Mouse (Mus musculus): Measurements from ENCODE around the gene Gm382. TPM values are rescaled to one million over a fixed set of nuclear protein-coding genes. Genes with fewer than 3 reads are reported as not detected.

Gm382 gene
- total RNA-seq (2012; rRNA removed), result not detected in 2 replicates

GRCm38 (mm10) chrX:127039672-127040071, at the start of gene Gm382:
Gm382 (plus strand) TSS chrX:127039972.
- TF ChIP-seq CHD2 (IDR thresholded peaks at IDR 0.05; ENCODE audit: low read depth, low read length), result no peak
- TF ChIP-seq ZC3H11A (IDR thresholded peaks at IDR 0.05; ENCODE audit: borderline replicate concordance, low read depth, low read length), result no peak
- TF ChIP-seq ZNF384 (IDR thresholded peaks at IDR 0.05; ENCODE audit: low read depth, low read length), result no peak
- TF ChIP-seq MAFK (IDR thresholded peaks at IDR 0.05; ENCODE audit: insufficient read depth, low read depth, low read length), result no peak
- no peak for TF ChIP-seq HCFC1 (IDR thresholded peaks at IDR 0.05; ENCODE audit: borderline replicate concordance, insufficient read depth, low read length)
- Histone ChIP-seq H3K36me3 (ENCODE audit: control insufficient read depth, insufficient read depth, low read length, poor library complexity, severe bottlenecking) (no peaks in the 10 kb centered on the region), H3K4me3 (ENCODE audit: insufficient read depth in 1 of 2, low read depth in 1 of 2, low read length in 2 of 2, poor library complexity in 1 of 2, severe bottlenecking in 1 of 2) (no peak within 1 kb of the TSS), H3K9ac (ENCODE audit: insufficient read depth, low read depth, low read length, poor library complexity, severe bottlenecking) (no peak within 1 kb of the TSS), H3K4me1 (ENCODE audit: control insufficient read depth in 2 of 2, insufficient read depth in 2 of 2, low read length in 2 of 2, poor library complexity in 1 of 2) (no peaks in the 10 kb centered on the region), H3K27ac (ENCODE audit: insufficient read depth, low read depth, low read length, poor library complexity, severe bottlenecking) (no peak within 1 kb of the TSS), H3K9me3 (ENCODE audit: control insufficient read depth, insufficient read depth, low read depth, low read length) (no peaks in the 10 kb centered on the region)
- no peak for DNase-seq (ENCODE audit: low read depth, low spot score)
- in situ Hi-C loops (cut with MboI; ENCODE audit: low sequenced_read_pairs in 2 of 2, unreplicated experiment in 2 of 2), result no loop called here

- no peak for DNase-seq (ENCODE audit: low read depth, low spot score)
- no peaks in the 10 kb centered on the region for H3K9me3 ChIP-seq (ENCODE audit: control insufficient read depth, insufficient read depth, low read depth, low read length)
- no peak overlapping the region for H3K9ac ChIP-seq (ENCODE audit: insufficient read depth, low read depth, low read length, poor library complexity, severe bottlenecking)
- no peaks in the 10 kb centered on the region for H3K36me3 ChIP-seq (ENCODE audit: control insufficient read depth, insufficient read depth, low read length, poor library complexity, severe bottlenecking)
- no peak overlapping the region for H3K4me3 ChIP-seq (ENCODE audit: insufficient read depth in 1 of 2, low read depth in 1 of 2, low read length in 2 of 2, poor library complexity in 1 of 2, severe bottlenecking in 1 of 2)
- TF ChIP-seq ZC3H11A (IDR thresholded peaks at IDR 0.05; ENCODE audit: borderline replicate concordance, low read depth, low read length), result no peak
- no peak for TF ChIP-seq ZNF384 (IDR thresholded peaks at IDR 0.05; ENCODE audit: low read depth, low read length)
- no peak for TF ChIP-seq HCFC1 (IDR thresholded peaks at IDR 0.05; ENCODE audit: borderline replicate concordance, insufficient read depth, low read length)
- TF ChIP-seq CHD2 (IDR thresholded peaks at IDR 0.05; ENCODE audit: low read depth, low read length), result no peak
- no peak for TF ChIP-seq MAFK (IDR thresholded peaks at IDR 0.05; ENCODE audit: insufficient read depth, low read depth, low read length)
- no peak overlapping the region for H3K27ac ChIP-seq (ENCODE audit: insufficient read depth, low read depth, low read length, poor library complexity, severe bottlenecking)
- H3K4me1 ChIP-seq (ENCODE audit: control insufficient read depth in 2 of 2, insufficient read depth in 2 of 2, low read length in 2 of 2, poor library complexity in 1 of 2), result no peaks in the 10 kb centered on the region
- in situ Hi-C loops (cut with MboI; ENCODE audit: low sequenced_read_pairs in 2 of 2, unreplicated experiment in 2 of 2), result no loop called here
Observed at GRCm38 (mm10) chrX:127070179-127070578, 30.4 kb downstream of the Gm382 start.

- Histone ChIP-seq H3K9me3 (ENCODE audit: control insufficient read depth, insufficient read depth, low read depth, low read length) (peaks cover 2% of the 10 kb centered on the region; the same call in 1 of the 2 replicates), H3K36me3 (ENCODE audit: control insufficient read depth, insufficient read depth, low read length, poor library complexity, severe bottlenecking) (no peaks in the 10 kb centered on the region), H3K4me3 (ENCODE audit: insufficient read depth in 1 of 2, low read depth in 1 of 2, low read length in 2 of 2, poor library complexity in 1 of 2, severe bottlenecking in 1 of 2) (no peak overlapping the region), H3K9ac (ENCODE audit: insufficient read depth, low read depth, low read length, poor library complexity, severe bottlenecking) (no peak overlapping the region), H3K27ac (ENCODE audit: insufficient read depth, low read depth, low read length, poor library complexity, severe bottlenecking) (no peak overlapping the region; the same call in 1 of the 2 replicates), H3K4me1 (ENCODE audit: control insufficient read depth in 2 of 2, insufficient read depth in 2 of 2, low read length in 2 of 2, poor library complexity in 1 of 2) (peaks cover 0 to 11% of the 10 kb centered on the region in 2 experiments; a peak in 1 of 4 replicates)
- DNase-seq (ENCODE audit: low read depth, low spot score), result no peak
- in situ Hi-C loops (cut with MboI; ENCODE audit: low sequenced_read_pairs in 2 of 2, unreplicated experiment in 2 of 2), result no loop called here
- TF ChIP-seq CHD2 (IDR thresholded peaks at IDR 0.05; ENCODE audit: low read depth, low read length) (no peak), HCFC1 (IDR thresholded peaks at IDR 0.05; ENCODE audit: borderline replicate concordance, insufficient read depth, low read length) (no peak), MAFK (IDR thresholded peaks at IDR 0.05; ENCODE audit: insufficient read depth, low read depth, low read length) (no peak), ZC3H11A (IDR thresholded peaks at IDR 0.05; ENCODE audit: borderline replicate concordance, low read depth, low read length) (no peak), ZNF384 (IDR thresholded peaks at IDR 0.05; ENCODE audit: low read depth, low read length) (no peak)
Observed at GRCm38 (mm10) chrX:127091282-127091681, 51.5 kb downstream of the Gm382 start.

- H3K27ac ChIP-seq (ENCODE audit: insufficient read depth, low read depth, low read length, poor library complexity, severe bottlenecking), result peak overlapping the region; percentile 47; the same call in 1 of the 2 replicates
- H3K9me3 ChIP-seq (ENCODE audit: control insufficient read depth, insufficient read depth, low read depth, low read length), result peaks cover 2% of the 10 kb centered on the region; the same call in 1 of the 2 replicates
- H3K9ac ChIP-seq (ENCODE audit: insufficient read depth, low read depth, low read length, poor library complexity, severe bottlenecking), result no peak overlapping the region
- no peak overlapping the region for H3K4me3 ChIP-seq (ENCODE audit: insufficient read depth in 1 of 2, low read depth in 1 of 2, low read length in 2 of 2, poor library complexity in 1 of 2, severe bottlenecking in 1 of 2)
- peaks cover 0 to 11% of the 10 kb centered on the region in 2 experiments; a peak in 1 of 4 replicates for H3K4me1 ChIP-seq (ENCODE audit: control insufficient read depth in 2 of 2, insufficient read depth in 2 of 2, low read length in 2 of 2, poor library complexity in 1 of 2)
- no peaks in the 10 kb centered on the region for H3K36me3 ChIP-seq (ENCODE audit: control insufficient read depth, insufficient read depth, low read length, poor library complexity, severe bottlenecking)
- no peak for TF ChIP-seq HCFC1 (IDR thresholded peaks at IDR 0.05; ENCODE audit: borderline replicate concordance, insufficient read depth, low read length)
- TF ChIP-seq CHD2 (IDR thresholded peaks at IDR 0.05; ENCODE audit: low read depth, low read length), result no peak
- TF ChIP-seq ZNF384 (IDR thresholded peaks at IDR 0.05; ENCODE audit: low read depth, low read length), result no peak
- TF ChIP-seq ZC3H11A (IDR thresholded peaks at IDR 0.05; ENCODE audit: borderline replicate concordance, low read depth, low read length), result no peak
- TF ChIP-seq MAFK (IDR thresholded peaks at IDR 0.05; ENCODE audit: insufficient read depth, low read depth, low read length), result no peak
- no peak for DNase-seq (ENCODE audit: low read depth, low spot score)
- in situ Hi-C loops (cut with MboI; ENCODE audit: low sequenced_read_pairs in 2 of 2, unreplicated experiment in 2 of 2), result no loop called here
Observed at GRCm38 (mm10) chrX:127093036-127093435, 53.3 kb downstream of the Gm382 start.
